Mouse (Mus musculus) G1E (cell line): ENCODE results near the gene Prdm2.

Experiments
- CTCF ChIP-seq: IDR thresholded peaks from 2 replicates; pipeline ENCODE4 v1.5.1; 2012; ENCODE audit warnings: low read depth, low read length, inconsistent platforms, mixed read lengths
- GATA1 ChIP-seq: IDR thresholded peaks from 2 replicates; pipeline ENCODE4 v1.6.1; 2012; ENCODE audit warnings: borderline replicate concordance, low read length, inconsistent platforms, mixed read lengths
- POLR2AphosphoS5 ChIP-seq: IDR thresholded peaks from 2 replicates; pipeline ENCODE4 v1.6.1; 2012; ENCODE audit warnings: low read depth, low read length, inconsistent platforms; ENCODE audit not compliant: insufficient replicate concordance
- TAL1 ChIP-seq: conservative IDR thresholded peaks from 2 replicates; pipeline ENCODE4 v1.6.1; 2012; ENCODE audit warnings: low read depth, low read length, inconsistent platforms, mixed read lengths

DNA sequence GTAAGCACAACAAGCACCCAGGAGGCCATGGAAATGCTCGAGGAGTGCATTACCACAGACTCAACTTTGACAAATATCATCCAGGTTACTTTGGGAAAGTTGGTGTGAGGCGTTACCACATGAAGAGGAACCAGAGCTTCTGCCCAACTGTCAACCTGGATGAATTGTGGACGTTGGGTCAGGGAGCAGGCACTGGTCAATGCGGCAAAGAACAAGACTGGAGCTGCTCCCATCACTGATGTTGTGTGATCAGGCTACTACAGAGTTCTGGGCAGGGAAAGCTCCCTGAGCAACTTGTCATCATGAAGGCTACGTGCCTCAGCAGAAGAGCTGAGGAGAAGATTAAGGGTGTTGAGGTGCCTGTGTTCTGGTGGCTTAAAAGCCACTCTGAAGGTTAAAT is 60.2 kb downstream of the Prdm2 start:
- TF ChIP-seq CTCF (no peak), GATA1 (no peak), TAL1 (no peak), POLR2AphosphoS5 (no peak)
